Comparison of ENCODE assay signal across 1 mouse cellular context in the genomic region with DNA sequence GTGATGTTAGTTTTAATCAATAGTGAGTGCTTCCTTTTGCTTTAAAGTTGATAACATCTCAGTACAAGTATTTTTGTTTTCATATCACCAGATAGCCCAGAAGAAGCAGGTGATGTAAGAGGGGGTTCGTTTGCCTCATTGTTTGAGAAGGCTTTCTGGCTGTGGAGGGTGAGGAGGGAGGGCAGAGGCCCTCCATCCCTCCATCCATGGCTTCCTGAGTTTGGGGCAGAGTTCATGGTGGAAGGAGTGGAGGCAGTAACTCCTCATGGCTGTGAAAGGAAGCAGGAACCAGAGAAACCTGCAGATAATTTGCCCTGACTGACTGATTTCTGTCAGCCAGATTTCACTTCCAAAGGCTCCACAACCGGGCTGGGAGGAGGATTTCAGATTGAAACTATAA.
TF ChIP-seq lines count a peak whose summit lies in the region.

No protein-coding gene starts in this region.

TF ChIP-seq in CH12.LX, 34 proteins besides CTCF, POLR2A, EP300 and RAD21 (continued from another document):
- TF ChIP-seq ELF1 (IDR thresholded peaks at IDR 0.05; ENCODE audit: low read depth, low read length) (no peak), USF1 (IDR thresholded peaks at IDR 0.05; ENCODE audit: low read depth, low read length) (no peak), PAX5 (IDR thresholded peaks at IDR 0.05; ENCODE audit: low read length) (no peak), ZC3H11A (IDR thresholded peaks at IDR 0.05; ENCODE audit: low read depth, low read length) (no peak), BHLHE40 (IDR thresholded peaks at IDR 0.05; ENCODE audit: low read depth, low read length) (no peak), HCFC1 (IDR thresholded peaks at IDR 0.05; ENCODE audit: low read depth, low read length) (no peak)
